Mouse (Mus musculus) forebrain, embryonic 14.5 days (tissue): ENCODE measurements around the gene Odf2. TPM values are rescaled to one million over a fixed set of nuclear protein-coding genes. Genes with fewer than 3 reads are reported as not detected.

Experiments used
- ATAC-seq: fragments of 200-750 bp; cut with Nextera tagmentation; 2 replicates; pipeline ENCODE4 v1.8.0; 2017; ENCODE audit warnings: mild to moderate bottlenecking, moderate library complexity
- DNase-seq: peaks from one replicate; pipeline ENCODE4 v3.0.0-alpha.2; 2015; ENCODE audit warnings: low spot score
- H3K27ac ChIP-seq: fragments of 300-500 bp; sonication (generic); 2 replicates; pipeline ENCODE4 v1.5.1; 2014; ENCODE audit warnings: low read depth, mild to moderate bottlenecking, control low read depth, low read length, moderate library complexity
- H3K27me3 ChIP-seq: fragments of 300-500 bp; sonication (generic); replicated peaks from 2 replicates; pipeline ENCODE4 v1.6.1; 2014; ENCODE audit warnings: low read length, control low read depth, mixed read lengths; ENCODE audit not compliant: control insufficient read depth, insufficient read depth
- H3K36me3 ChIP-seq: fragments of 300-500 bp; sonication (generic); 2 replicates; pipeline ENCODE4 v1.6.1; 2014; ENCODE audit warnings: low read length, control low read depth; ENCODE audit not compliant: control insufficient read depth, insufficient read depth
- H3K4me1 ChIP-seq: fragments of 300-500 bp; sonication (generic); 2 replicates; pipeline ENCODE4 v1.6.1; 2014; ENCODE audit warnings: antibody characterized with exemption, low read length, control low read depth; ENCODE audit not compliant: control insufficient read depth, insufficient read depth
- H3K4me2 ChIP-seq: fragments of 300-500 bp; sonication (generic); 2 replicates; pipeline ENCODE4 v1.6.1; 2014; ENCODE audit warnings: mild to moderate bottlenecking, control low read depth, low read length
- H3K4me3 ChIP-seq: fragments of 300-500 bp; sonication (generic); 2 replicates; pipeline ENCODE4 v1.5.1; 2014; ENCODE audit warnings: low read depth, low read length, control low read depth
- H3K9ac ChIP-seq: fragments of 300-500 bp; sonication (generic); 2 replicates; pipeline ENCODE4 v1.6.1; 2014; ENCODE audit warnings: mild to moderate bottlenecking, low read length, control low read depth, moderate library complexity
- H3K9me3 ChIP-seq: fragments of 300-500 bp; sonication (generic); replicated peaks from 2 replicates; pipeline ENCODE4 v1.6.1; 2016; ENCODE audit warnings: low read length, control low read depth, mixed read lengths; ENCODE audit not compliant: control insufficient read depth
- WGBS: fragments of 180-500 bp; shearing (Covaris S2); extraction: QIAGEN DNeasy Blood & Tissue Kit; methylation state at CpG from one replicate; pipeline ENCODE4 v1.1.7; 2014; 5-methylcytosine and 5-hydroxymethylcytosine counted together
- microRNA-seq: library from miRNA; unstranded; fragments of <30 nt; microRNA quantifications from one replicate; pipeline ENCODE4, GENCODE M21; 2016
- polyA plus RNA-seq: library from polyadenylated mRNA; unstranded; fragments of >200 nt; fragmentation: Nextera tagmentation; extraction: Ambion mirVana; gene quantifications from 2 replicates; pipeline ENCODE4 v1.2.1, GENCODE M21; 2014

Gene Odf2
- polyA plus RNA-seq, 1 experiment from 2014 or later = 36.4 TPM

DNA sequence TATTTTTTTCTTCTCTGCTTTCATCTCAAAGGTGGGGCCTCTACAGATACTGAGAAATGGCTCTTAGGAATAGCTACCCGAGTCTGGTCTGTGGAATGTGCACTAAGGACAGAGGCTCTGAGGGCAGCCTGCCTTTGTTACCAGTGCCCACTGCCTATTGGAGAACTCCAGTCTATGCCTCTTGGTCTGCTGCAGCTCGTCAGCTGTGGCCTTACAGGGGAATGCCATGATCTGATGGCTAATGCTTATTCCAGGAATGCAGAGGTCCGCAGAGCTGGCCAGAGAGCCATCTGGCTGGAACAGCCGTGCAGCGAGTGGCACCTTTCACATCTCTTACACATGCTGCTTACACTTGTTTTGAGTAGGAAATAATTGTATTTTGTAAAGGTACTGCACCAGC is 78.7 kb downstream of the Odf2 start:
- Histone ChIP-seq H3K9ac (peak overlapping the region; percentile 38; the same call in 1 of the 2 replicates), H3K36me3 (peaks cover 28% of the 10 kb centered on the region; the same call in 1 of the 2 replicates), H3K4me3 (no peak overlapping the region), H3K27ac (no peak overlapping the region), H3K9me3 (no peaks in the 10 kb centered on the region), H3K4me1 (peaks cover 53% of the 10 kb centered on the region), H3K4me2 (peak overlapping the region; percentile 76), H3K27me3 (no peaks in the 10 kb centered on the region)
- 55% methylated on average over 5 of the region's 5 CpGs for WGBS
- DNase-seq (no peak), ATAC-seq (no peak)

DNA sequence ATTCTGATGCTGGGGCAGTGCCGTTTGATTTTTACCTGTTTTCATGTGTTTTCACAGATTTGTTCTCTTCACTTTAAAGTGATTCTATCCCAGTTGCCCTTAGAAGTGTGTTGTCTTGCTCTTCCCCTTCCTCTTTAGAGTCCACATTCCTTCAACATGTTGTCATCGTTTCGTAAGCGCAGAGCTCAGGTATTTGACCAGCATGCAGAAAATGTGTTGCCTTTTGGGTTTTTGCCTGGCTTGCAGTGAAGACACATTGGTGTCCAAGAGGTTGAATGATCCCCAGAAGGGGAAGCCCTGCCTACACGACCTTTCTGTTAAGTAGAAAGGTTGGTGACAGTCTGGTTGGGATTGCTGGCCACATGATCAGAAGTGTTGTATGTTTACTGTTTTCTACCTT is 79.6 kb downstream of the Odf2 start:
- H3K9me3 ChIP-seq = no peaks in the 10 kb centered on the region
- no peak overlapping the region for H3K4me3 ChIP-seq
- no peak overlapping the region for H3K27ac ChIP-seq
- 0 out of 2 replicates have a peak overlapping the region, but pooled peaks have one; percentile 8 for H3K9ac ChIP-seq
- H3K4me1 ChIP-seq = peaks cover 53% of the 10 kb centered on the region
- 79% methylated on average over 5 of the region's 5 CpGs for WGBS
- no peak for ATAC-seq
- peaks cover 28% of the 10 kb centered on the region; the same call in 1 of the 2 replicates for H3K36me3 ChIP-seq
- no peaks in the 10 kb centered on the region for H3K27me3 ChIP-seq
- no peak for DNase-seq
- H3K4me2 ChIP-seq = peak overlapping the region; percentile 16; the same call in 1 of the 2 replicates

DNA sequence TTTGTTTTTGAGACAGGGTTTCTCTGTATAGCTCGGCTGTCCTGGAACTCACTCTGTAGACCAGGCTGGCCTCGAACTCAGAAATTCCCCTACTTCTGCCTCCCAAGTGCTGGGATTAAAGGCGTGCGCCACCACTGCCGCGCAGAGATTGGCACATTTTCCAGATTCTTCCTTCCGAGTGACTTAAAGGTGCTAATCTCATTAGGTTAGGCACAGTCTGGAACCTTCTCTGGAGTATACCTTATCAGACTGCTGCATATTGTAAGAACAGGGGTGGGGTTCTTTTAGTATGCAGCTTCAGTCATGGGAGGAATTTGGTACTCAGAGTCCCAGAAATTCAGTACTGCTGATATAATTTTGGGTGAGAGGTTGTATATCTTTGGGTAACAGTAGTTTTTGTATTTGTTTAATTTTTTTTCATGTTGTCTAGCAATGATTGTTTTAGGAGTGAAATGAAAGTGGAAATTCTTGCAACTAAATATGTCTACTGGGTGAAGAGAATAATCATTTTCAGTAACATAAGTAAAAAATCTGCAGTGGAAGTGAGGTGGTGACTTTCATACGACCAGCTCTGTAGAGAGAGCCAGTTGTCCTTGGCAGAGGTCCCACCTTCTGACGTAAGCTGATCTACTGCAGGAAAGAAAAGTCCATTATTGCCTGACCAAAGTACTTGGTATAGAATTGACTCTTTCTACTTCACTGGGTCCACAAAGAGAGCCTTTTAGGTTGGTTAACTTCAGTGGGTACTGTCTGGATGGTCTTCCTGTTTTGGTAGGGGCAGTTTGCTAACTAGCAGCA is 83.0 kb downstream of the Odf2 start:
- 76% methylated on average over 9 of the region's 9 CpGs for WGBS
- Histone ChIP-seq H3K4me1 (peaks cover 36% of the 10 kb centered on the region), H3K4me2 (no peak overlapping the region), H3K27me3 (no peaks in the 10 kb centered on the region), H3K9me3 (no peaks in the 10 kb centered on the region), H3K9ac (no peak overlapping the region), H3K4me3 (no peak overlapping the region), H3K36me3 (peaks cover 44% of the 10 kb centered on the region), H3K27ac (no peak overlapping the region)
- DNase-seq = peak; percentile 47
- no peak for ATAC-seq

DNA sequence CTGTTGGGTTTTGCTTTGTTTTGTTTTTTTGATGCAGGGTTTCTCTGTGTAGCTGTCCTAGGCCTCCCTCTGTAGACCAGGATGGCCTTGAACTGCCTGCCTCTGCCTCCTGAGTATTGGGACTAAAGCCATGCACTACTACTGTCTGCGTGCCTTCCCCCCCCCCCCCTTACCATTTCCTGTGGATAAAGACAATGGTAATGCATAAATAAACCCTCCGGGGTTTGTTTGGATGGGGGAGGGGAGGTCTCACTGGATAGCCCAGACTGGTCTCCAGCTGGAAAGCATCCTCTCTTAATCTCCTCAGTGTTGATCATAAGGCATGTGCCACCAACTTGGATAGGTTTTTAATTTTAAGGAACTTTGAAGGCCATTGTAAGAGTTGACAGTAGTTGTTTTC is 84.5 kb downstream of the Odf2 start:
- WGBS = 19% methylated on average over 2 of the region's 2 CpGs
- Histone ChIP-seq H3K4me3 (no peak overlapping the region), H3K27me3 (no peaks in the 10 kb centered on the region), H3K9ac (no peak overlapping the region), H3K4me2 (no peak overlapping the region), H3K4me1 (peaks cover 21% of the 10 kb centered on the region), H3K27ac (no peak overlapping the region), H3K36me3 (peaks cover 42% of the 10 kb centered on the region), H3K9me3 (no peaks in the 10 kb centered on the region)
- ATAC-seq = no peak
- DNase-seq = peak; percentile 5

DNA sequence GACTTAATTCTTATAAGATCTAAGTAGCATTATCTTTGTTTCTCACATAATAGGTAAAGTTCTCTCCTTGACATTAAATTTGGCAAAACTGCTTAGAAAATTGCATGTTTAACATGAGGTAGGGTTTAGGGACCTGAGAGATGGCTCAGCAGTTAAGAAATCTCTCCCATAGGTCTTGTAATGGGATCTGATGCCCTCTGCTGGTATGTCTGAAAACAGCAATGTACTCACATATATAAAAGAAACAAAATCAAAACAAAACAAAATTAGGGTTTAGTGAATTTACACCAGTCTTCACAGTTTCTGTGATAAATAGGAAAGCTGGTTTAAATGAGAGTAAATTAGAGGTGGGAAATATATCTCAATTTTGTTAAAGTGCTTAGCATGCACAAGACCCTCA is 88.3 kb downstream of the Odf2 start:
- Histone ChIP-seq H3K9me3 (no peaks in the 10 kb centered on the region), H3K4me2 (no peak overlapping the region), H3K27me3 (no peaks in the 10 kb centered on the region), H3K4me1 (peaks cover 2% of the 10 kb centered on the region), H3K36me3 (peaks cover 59% of the 10 kb centered on the region), H3K27ac (no peak overlapping the region), H3K9ac (no peak overlapping the region), H3K4me3 (no peak overlapping the region)
- ATAC-seq (no peak), DNase-seq (peak; percentile 78)

DNA sequence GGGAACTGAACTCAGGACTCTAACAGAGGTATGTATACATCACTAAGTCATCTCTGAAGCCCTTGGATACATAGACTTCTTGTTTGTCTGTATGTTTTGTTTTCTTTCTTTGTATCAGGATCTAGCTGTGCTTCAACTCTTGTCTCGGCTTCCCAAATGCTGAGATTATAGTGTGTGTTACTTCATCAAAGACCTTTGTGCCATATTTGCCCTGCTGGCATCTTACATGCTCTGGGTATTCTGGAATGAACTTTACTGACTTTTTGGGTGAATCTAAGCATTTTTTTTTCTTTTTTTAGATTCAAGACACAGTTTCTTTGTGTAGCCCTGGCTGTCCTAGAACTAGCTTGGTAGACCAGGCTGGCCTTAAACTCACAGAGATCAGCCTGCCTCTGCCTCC is 91.6 kb downstream of the Odf2 start:
- no peak overlapping the region for H3K27ac ChIP-seq
- H3K9me3 ChIP-seq = no peaks in the 10 kb centered on the region

More for the DNA sequence above, 91.6 kb downstream of the Odf2 start:
- Histone ChIP-seq H3K4me1 (no peaks in the 10 kb centered on the region), H3K4me3 (no peak overlapping the region), H3K4me2 (no peak overlapping the region), H3K36me3 (peaks cover 85% of the 10 kb centered on the region), H3K27me3 (no peaks in the 10 kb centered on the region), H3K9ac (no peak overlapping the region)
- DNase-seq (no peak), ATAC-seq (no peak)
- 100% methylated on average over 1 of the region's 1 CpGs for WGBS

Small RNA genes within 50 kb of the gene (microRNA-seq; reads per million reads assigned to microRNA genes)
- not detected for gene Mir219a-2
- not detected for gene Mir219b

Other genes starting within 250 kb of the Odf2 start
- gene Gm13420, start 137.5 kb upstream of the Odf2 start, polyA plus RNA-seq = not detected in 2 replicates
- not detected in 2 replicates for gene Gm13547, start 129.9 kb upstream of the Odf2 start, polyA plus RNA-seq
- 36.0 and 37.5 TPM in 2 replicates for gene Coq4, start 101.7 kb upstream of the Odf2 start, polyA plus RNA-seq
- gene Trub2, start 100.7 kb upstream of the Odf2 start, polyA plus RNA-seq = 26.8 and 31.1 TPM in 2 replicates
- gene Slc27a4, start 86.6 kb upstream of the Odf2 start, polyA plus RNA-seq = 22.6 and 26.1 TPM in 2 replicates
- gene Urm1, start 69.1 kb upstream of the Odf2 start, polyA plus RNA-seq = 20.7 and 21.0 TPM in 2 replicates
- gene Cercam, start 20.1 kb upstream of the Odf2 start, polyA plus RNA-seq = 3.1 and 3.9 TPM in 2 replicates
- 54.0 and 63.3 TPM in 2 replicates for gene Gle1, start 46.2 kb downstream of the Odf2 start, polyA plus RNA-seq
- 310 and 312 TPM in 2 replicates for gene Sptan1, start 76.3 kb downstream of the Odf2 start, polyA plus RNA-seq
- 51.4 and 63.1 TPM in 2 replicates for gene Wdr34, start 159.7 kb downstream of the Odf2 start, polyA plus RNA-seq
- gene Set, start 168.2 kb downstream of the Odf2 start, polyA plus RNA-seq = 379 and 393 TPM in 2 replicates
- gene Pkn3, start 188.5 kb downstream of the Odf2 start, polyA plus RNA-seq = 2.2 and 2.5 TPM in 2 replicates
- 21.6 and 24.1 TPM in 2 replicates for gene Zdhhc12, start 204.4 kb downstream of the Odf2 start, polyA plus RNA-seq
- gene Zer1, start 235.4 kb downstream of the Odf2 start, polyA plus RNA-seq = 8.4 and 8.9 TPM in 2 replicates
- gene Tbc1d13, start 244.5 kb downstream of the Odf2 start, polyA plus RNA-seq = 16.4 and 17.0 TPM in 2 replicates